Mouse (Mus musculus) myocyte (in vitro differentiated cells): ENCODE measurements around the gene BC025920. TPM values are rescaled to one million over a fixed set of nuclear protein-coding genes. Genes with fewer than 3 reads are reported as not detected.
A peak's percentile ranks its signal among the peaks of the same experiment; 100 is the strongest.

ENCODE experiments used
- H3K27me3 ChIP-seq: one replicate; pipeline ENCODE4 v1.6.1; 2011; ENCODE audit not compliant: control insufficient read depth, insufficient read depth, insufficient read length
- H3K36me3 ChIP-seq: one replicate; pipeline ENCODE4 v1.6.1; 2011; ENCODE audit not compliant: control insufficient read depth, insufficient read depth
- H3K4me2 ChIP-seq: one replicate; pipeline ENCODE4 v1.6.1; 2011; ENCODE audit warnings: low read depth, control low read depth
- H3K4me3 ChIP-seq: one replicate; pipeline ENCODE4 v1.5.1; 2011; ENCODE audit warnings: mild to moderate bottlenecking, control low read depth, moderate library complexity
- H3K79me2 ChIP-seq: one replicate; pipeline ENCODE4 v1.6.1; 2011; ENCODE audit not compliant: control insufficient read depth, insufficient read depth
- H3ac ChIP-seq: one replicate; pipeline ENCODE4 v1.6.1; 2011; ENCODE audit not compliant: control insufficient read depth, insufficient read length
- CEBPB ChIP-seq: IDR thresholded peaks from 2 replicates; pipeline ENCODE4 v1.6.1; 2011; ENCODE audit warnings: mild to moderate bottlenecking, moderate library complexity; ENCODE audit not compliant: poor library complexity, insufficient read depth, severe bottlenecking
- E2F4 ChIP-seq: IDR thresholded peaks from one replicate; pipeline ENCODE4 v1.6.1; 2011; ENCODE audit warnings: mild to moderate bottlenecking, control low read depth, moderate library complexity; ENCODE audit not compliant: insufficient read depth
- MAX ChIP-seq: IDR thresholded peaks from one replicate; pipeline ENCODE4 v1.6.1; 2011; ENCODE audit warnings: low read depth, mild to moderate bottlenecking, control low read depth
- MYOD1 ChIP-seq, 3 experiments: IDR thresholded peaks; one replicate each; pipeline ENCODE4 v1.6.1; 2011; ENCODE audit warnings: control low read depth in 2 of 3, low read depth in 2 of 3, mild to moderate bottlenecking in 2 of 3, moderate library complexity in 1 of 3; ENCODE audit not compliant: insufficient read length in 2 of 3, control insufficient read depth in 1 of 3
- MYOG ChIP-seq, 3 experiments: IDR thresholded peaks; one replicate each; pipeline ENCODE4 v1.6.1; 2011; ENCODE audit warnings: control low read depth in 2 of 3, low read depth in 2 of 3, mild to moderate bottlenecking in 2 of 3; ENCODE audit not compliant: insufficient read length in 2 of 3, control insufficient read depth in 1 of 3, insufficient read depth in 1 of 3
- POLR2A ChIP-seq: IDR thresholded peaks from one replicate; pipeline ENCODE4 v1.6.1; 2011; ENCODE audit warnings: low read depth, mild to moderate bottlenecking, control low read depth, moderate library complexity; ENCODE audit not compliant: insufficient read length
- POLR2AphosphoS2 ChIP-seq: IDR thresholded peaks from one replicate; pipeline ENCODE4 v1.6.1; 2011; ENCODE audit warnings: low read depth, control low read depth; ENCODE audit not compliant: insufficient read length
- REST ChIP-seq: IDR thresholded peaks from one replicate; pipeline ENCODE4 v1.6.1; 2011; ENCODE audit warnings: mild to moderate bottlenecking, control low read depth, moderate library complexity; ENCODE audit not compliant: insufficient read depth, insufficient read length
- SRF ChIP-seq: IDR thresholded peaks from one replicate; pipeline ENCODE4 v1.6.1; 2011; ENCODE audit warnings: low read depth; ENCODE audit not compliant: control insufficient read depth, insufficient read length
- TCF12 ChIP-seq: IDR thresholded peaks from one replicate; pipeline ENCODE4 v1.6.1; 2011; ENCODE audit warnings: mild to moderate bottlenecking, control low read depth; ENCODE audit not compliant: poor library complexity, insufficient read depth, severe bottlenecking
- TCF3 ChIP-seq: IDR thresholded peaks from one replicate; pipeline ENCODE4 v1.6.1; 2011; ENCODE audit warnings: low read depth, control low read depth; ENCODE audit not compliant: insufficient read length
- USF1 ChIP-seq: IDR thresholded peaks from one replicate; pipeline ENCODE4 v1.6.1; 2011; ENCODE audit warnings: low read depth, mild to moderate bottlenecking, control low read depth, moderate library complexity
- polyA plus RNA-seq: library from polyadenylated mRNA; unstranded; fragments of >200 nt; fragmentation: generic; extraction: Trizol; gene quantifications from one replicate; pipeline ENCODE4 v1.2.1, GENCODE M21; 2012; ENCODE audit warnings: missing spikeins

BC025920 gene
- polyA plus RNA-seq, 1 experiment, result 0.78 TPM

- Histone ChIP-seq H3K36me3 (no peaks in the 10 kb centered on the region), H3K4me3 (no peak overlapping the region), H3K4me2 (no peak overlapping the region), H3ac (no peak overlapping the region), H3K79me2 (peaks cover 8% of the 10 kb centered on the region), H3K27me3 (no peaks in the 10 kb centered on the region)
- TF ChIP-seq E2F4, result no peak
- no peak for TF ChIP-seq MYOG (IDR thresholded peaks at IDR 0.05; ENCODE audit: control insufficient read depth in 1 of 3, insufficient read depth in 1 of 3, insufficient read length in 2 of 3, low read depth in 2 of 3)
- no peak for TF ChIP-seq TCF12
- no peak for TF ChIP-seq MAX
- no peak for TF ChIP-seq TCF3
- TF ChIP-seq REST, result no peak
- no peak for TF ChIP-seq POLR2A
- TF ChIP-seq USF1, result no peak
- TF ChIP-seq SRF, result no peak
These were observed 17.4 kb downstream of the BC025920 start for GRCm38 (mm10) chr10:81623441-81623840.

GRCm38 (mm10) chr10:81626101-81626993 is 20.3 kb downstream of the BC025920 start:
- peak; percentile 88 for TF ChIP-seq USF1
- no peak for TF ChIP-seq SRF
- TF ChIP-seq POLR2A, result peak; percentile 35
- Histone ChIP-seq H3K27me3 (no peaks in the 10 kb centered on the region), H3K79me2 (peaks cover 8% of the 10 kb centered on the region), H3K36me3 (no peaks in the 10 kb centered on the region), H3K4me2 (peak overlapping the region; percentile 98), H3ac (peak overlapping the region; percentile 37), H3K4me3 (peak overlapping the region; percentile 84)

- Histone ChIP-seq H3K36me3 (no peaks in the 10 kb centered on the region), H3K4me3 (peak within 1 kb of the TSS; percentile 84), H3K27me3 (no peaks in the 10 kb centered on the region), H3K79me2 (peaks cover 8% of the 10 kb centered on the region), H3K4me2 (peak within 1 kb of the TSS; percentile 98), H3ac (peak within 1 kb of the TSS; percentile 37)
- TF ChIP-seq POLR2AphosphoS2, result peak; percentile 85
- no peak for TF ChIP-seq MYOD1 (IDR thresholded peaks at IDR 0.05; ENCODE audit: control insufficient read depth in 1 of 3, insufficient read length in 2 of 3, low read depth in 2 of 3)
- TF ChIP-seq POLR2A, result peak; percentile 81
These were observed 21.1 kb downstream of the BC025920 start, which contains the start of gene Sirt6 for GRCm38 (mm10) chr10:81626994-81627835. TSS of gene Sirt6 (minus strand) at chr10:81627797.

GRCm38 (mm10) chr10:81627836-81628220 is 21.8 kb downstream of the BC025920 start:
- Histone ChIP-seq H3K36me3 (no peaks in the 10 kb centered on the region), H3K4me3 (peak overlapping the region; percentile 84), H3K27me3 (no peaks in the 10 kb centered on the region), H3K79me2 (peaks cover 8% of the 10 kb centered on the region), H3K4me2 (peak overlapping the region; percentile 98), H3ac (peak overlapping the region; percentile 37)
- TF ChIP-seq USF1 (no peak), TCF3 (no peak), TCF12 (no peak), MYOD1 (IDR thresholded peaks at IDR 0.05; ENCODE audit: control insufficient read depth in 1 of 3, insufficient read length in 2 of 3, low read depth in 2 of 3) (no peak), MAX (no peak), E2F4 (no peak), REST (no peak), POLR2A (no peak), MYOG (IDR thresholded peaks at IDR 0.05; ENCODE audit: control insufficient read depth in 1 of 3, insufficient read depth in 1 of 3, insufficient read length in 2 of 3, low read depth in 2 of 3) (no peak), SRF (no peak), POLR2AphosphoS2 (no peak), CEBPB (no peak)

- no peaks in the 10 kb centered on the region for H3K27me3 ChIP-seq
- peak within 1 kb of the TSS; percentile 37 for H3ac ChIP-seq
- peak within 1 kb of the TSS; percentile 84 for H3K4me3 ChIP-seq
- H3K36me3 ChIP-seq, result no peaks in the 10 kb centered on the region
- H3K4me2 ChIP-seq, result peak within 1 kb of the TSS; percentile 98
- TF ChIP-seq MAX, result no peak
- no peak for TF ChIP-seq E2F4
- no peak for TF ChIP-seq TCF3
- no peak for TF ChIP-seq CEBPB
- no peak for TF ChIP-seq USF1
- no peak for TF ChIP-seq REST
- no peak for TF ChIP-seq MYOG (IDR thresholded peaks at IDR 0.05; ENCODE audit: control insufficient read depth in 1 of 3, insufficient read depth in 1 of 3, insufficient read length in 2 of 3, low read depth in 2 of 3)
- TF ChIP-seq SRF, result no peak
- TF ChIP-seq POLR2A, result no peak
- no peak for TF ChIP-seq MYOD1 (IDR thresholded peaks at IDR 0.05; ENCODE audit: control insufficient read depth in 1 of 3, insufficient read length in 2 of 3, low read depth in 2 of 3)
- peaks cover 8% of the 10 kb centered on the region for H3K79me2 ChIP-seq
These were observed 22.3 kb downstream of the BC025920 start, which contains the start of gene Ankrd24 for GRCm38 (mm10) chr10:81628390-81628789. TSS of gene Ankrd24 (plus strand) at chr10:81628540.
